Mouse (Mus musculus): Measurements from ENCODE around the gene Ino80e.
A peak's percentile ranks its signal among the peaks of the same experiment; 100 is the strongest.
"Not testable (repeated sequence)": the region's sequence is repeated elsewhere in the genome, so short reads cannot be mapped to it uniquely, and the experiment has no call there.

Gene Ino80e

DNA sequence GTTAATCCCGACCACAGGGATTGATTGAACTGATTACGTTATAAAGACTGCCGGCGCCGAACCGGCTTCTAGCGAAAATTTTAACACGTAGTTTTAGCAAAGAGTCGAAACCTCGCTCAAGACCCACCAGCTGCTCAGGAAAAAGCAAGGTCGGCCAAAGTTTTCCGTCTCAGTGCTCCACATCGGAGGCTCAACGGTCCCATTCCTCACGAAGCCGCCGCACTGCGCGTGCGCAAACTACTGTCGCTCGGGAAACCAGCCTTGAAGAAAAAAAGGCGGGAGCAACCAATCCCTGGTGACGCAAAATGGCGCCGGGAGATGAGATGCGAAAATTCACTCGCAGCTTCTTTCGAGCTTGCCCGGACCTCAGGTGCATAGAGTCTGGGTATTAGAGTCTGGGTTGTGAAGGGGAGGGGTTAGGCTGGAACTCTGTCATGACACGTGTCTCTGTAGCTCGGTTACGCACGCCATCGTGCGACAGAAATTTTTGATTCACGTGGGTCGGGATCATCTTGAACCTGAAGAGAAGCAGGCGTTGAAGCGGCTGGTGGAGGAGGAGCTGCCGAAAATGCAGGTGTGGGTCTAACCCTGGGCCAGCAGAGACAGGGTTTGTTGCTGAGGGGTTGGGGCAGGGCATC, at the start of gene Ino80e:
Gene Ino80e, minus strand, starts transcription at position 231 of the 638 bp plus-strand sequence.
- peak; percentile 99 for DNase-seq (ENCODE audit: low spot score)

DNA sequence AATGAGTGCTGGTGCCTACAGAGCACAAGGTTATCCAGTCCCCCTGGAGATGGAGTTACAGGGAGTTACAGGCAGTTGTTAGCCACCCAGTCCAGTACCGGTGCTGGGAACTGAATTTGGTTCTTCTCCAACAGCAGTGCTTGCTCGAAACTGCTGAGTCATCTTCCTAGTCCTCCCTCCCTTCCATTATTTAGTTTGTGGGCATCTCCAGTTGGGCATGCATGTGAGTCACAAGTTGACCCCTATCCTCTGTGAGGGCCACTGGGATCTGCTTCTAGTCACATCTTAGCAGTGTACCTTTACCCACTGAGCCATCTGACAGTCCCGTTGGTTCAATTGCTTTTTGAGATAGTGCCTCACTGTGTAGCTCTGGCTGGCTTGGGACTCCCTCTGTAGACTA, 43.4 kb upstream of the Ino80e start:
- no peak for DNase-seq (ENCODE audit: low spot score)

DNA sequence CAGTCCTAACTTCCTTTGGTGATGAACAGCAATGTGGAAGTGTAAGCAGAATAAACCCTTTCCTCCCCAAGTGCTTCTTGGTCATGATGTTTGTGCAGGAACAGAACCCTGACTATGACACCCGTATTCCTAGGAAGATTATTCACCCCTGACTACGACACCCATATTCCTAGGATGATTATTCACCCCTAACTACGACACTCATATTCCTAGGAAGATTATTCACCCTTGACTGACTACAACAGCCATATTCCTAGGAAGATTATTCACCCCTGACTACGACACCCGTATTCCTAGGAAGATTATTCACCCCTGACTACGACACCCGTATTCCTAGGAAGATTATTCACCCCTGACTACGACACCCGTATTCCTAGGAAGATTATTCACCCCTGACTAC, 37.6 kb upstream of the Ino80e start:
- not testable (repeated sequence) for DNase-seq (ENCODE audit: low spot score)

DNA sequence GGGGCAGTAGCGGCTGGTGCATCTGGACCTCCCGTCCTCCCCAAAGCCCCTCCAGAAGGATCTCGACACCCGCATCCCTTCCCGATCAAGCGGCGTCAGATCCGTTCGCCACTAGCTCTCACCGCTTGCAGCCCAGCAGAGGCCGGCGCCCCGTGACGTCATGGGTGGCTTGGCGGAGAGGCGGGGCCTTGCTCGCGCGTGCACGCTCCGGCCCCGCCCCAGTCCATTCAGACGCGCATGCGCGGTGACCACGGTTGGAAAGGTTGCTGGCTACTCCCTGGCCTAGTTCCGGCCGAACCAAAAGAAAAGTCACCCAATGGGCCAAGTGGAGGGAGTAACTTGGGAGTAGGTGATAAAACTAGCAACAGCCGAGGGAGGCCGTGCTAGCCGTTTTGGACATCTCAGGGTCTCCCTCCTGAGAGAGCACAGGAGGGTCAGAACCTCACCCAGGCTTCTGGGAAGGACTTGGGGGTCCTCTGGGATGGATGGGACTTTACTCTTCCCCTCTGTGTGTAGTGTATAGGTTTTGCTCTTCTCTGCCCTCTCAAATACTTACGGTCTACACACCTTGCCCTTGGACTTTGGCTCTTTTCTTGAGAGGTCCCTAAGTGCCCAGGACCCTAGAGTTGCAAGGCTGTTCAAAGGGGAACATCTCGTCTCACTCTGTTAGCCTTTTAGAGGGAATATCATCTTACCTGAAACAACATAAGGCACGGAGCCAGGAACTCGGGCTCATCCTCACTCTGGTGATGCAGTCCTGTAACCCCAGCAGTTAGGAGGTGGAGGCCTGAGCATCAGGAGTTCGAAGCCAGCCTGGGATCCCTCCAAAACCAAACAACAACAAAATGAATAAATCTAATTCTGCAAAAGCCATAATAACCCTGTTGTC, 36.2 kb upstream of the Ino80e start:
- DNase-seq (ENCODE audit: low spot score), result peak; percentile 96

DNA sequence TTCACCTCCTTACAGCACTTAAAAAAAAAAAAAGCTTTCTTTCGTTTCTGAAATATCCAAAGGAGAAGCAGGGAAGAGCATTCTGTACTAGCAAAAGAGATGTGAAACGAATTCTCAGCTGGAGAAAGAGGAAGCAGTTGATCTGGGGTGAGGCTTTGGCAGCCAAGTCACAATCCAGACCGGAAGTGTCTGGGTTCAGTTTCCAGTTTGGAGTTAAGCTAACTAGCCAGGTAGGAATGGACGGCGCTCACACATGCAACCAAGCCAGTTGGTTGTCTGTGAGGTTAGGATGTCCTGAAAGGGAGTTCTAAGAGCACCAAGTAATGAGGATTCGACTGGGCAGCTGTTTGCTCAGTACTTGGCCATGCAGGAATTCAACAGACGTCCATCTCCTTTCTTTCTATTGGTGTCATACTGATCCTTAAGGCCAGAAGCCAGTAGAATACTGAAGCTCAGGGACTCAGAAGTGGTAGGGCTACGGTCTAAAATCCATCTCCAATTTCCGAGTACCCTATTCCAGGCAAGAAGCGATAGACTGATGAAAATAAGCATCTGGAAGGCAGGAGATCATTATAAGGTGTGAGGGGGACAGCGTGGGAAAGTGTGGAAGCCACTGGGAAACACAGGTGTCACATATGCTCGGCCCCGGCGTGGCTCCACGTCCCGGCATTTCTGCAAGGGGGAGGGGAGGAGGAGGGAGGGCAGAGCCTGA, 35.4 kb upstream of the Ino80e start:
- no peak for DNase-seq (ENCODE audit: low spot score)

DNA sequence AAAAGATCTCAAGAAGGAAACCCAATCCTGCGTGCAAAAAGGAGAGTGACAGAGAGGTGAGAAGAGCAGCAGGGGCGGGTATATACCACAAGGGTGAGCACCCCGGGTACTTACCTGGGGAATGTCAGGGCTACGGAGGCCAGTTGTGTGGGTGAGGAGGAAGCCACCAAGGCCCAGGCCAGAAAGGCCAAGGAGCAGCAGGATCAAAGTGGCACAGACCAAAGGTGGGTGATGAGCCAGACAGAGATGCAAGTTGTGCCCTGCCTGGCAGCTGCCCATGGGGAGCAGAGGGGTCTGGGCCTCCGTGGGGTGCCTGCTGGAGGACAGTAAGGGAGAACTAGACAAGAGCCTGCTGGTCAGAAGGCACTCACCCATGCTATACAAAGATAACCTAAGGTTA, 34.7 kb upstream of the Ino80e start:
- no peak for DNase-seq (ENCODE audit: low spot score)

DNA sequence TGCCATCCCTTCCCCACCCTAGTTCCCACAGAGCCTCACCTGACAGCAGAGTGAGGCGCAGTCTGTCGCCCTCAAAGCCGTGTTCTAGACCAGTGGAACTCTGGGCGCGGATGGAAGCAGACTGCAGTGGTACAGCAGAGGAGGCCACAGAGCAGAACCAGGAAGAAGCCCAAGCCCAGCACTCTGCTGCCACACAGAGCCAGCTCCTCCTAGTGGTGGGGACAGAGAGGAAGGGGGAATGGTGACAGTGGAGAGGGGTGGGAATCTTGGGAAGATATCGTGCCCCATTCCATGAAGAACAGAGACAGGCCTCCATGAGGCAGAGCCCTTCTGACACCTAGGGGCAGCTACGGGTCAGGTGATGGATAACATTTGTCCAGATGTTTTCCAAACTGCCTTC, 26.7 kb upstream of the Ino80e start:
- DNase-seq (ENCODE audit: low spot score), result peak; percentile 35

DNA sequence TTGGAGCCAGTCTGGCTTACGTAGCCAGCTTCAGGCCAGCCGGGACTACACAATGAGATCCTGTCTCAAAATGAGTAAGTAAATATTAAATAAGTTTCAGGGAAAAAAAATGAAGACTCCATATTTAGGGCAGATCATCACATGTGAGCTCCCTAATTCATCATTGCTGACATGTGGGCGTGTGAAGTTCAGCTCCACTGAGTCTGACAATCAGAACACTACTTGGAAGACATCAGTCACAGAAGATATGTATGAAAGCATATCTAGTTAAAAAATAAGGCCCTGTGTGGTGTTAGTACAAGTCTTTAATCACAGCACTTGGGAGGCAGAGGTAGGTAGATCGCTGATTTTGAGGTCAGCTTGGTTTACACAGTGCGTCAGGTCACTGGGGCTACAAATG, 25.1 kb upstream of the Ino80e start:
- DNase-seq (ENCODE audit: low spot score), result no peak

DNA sequence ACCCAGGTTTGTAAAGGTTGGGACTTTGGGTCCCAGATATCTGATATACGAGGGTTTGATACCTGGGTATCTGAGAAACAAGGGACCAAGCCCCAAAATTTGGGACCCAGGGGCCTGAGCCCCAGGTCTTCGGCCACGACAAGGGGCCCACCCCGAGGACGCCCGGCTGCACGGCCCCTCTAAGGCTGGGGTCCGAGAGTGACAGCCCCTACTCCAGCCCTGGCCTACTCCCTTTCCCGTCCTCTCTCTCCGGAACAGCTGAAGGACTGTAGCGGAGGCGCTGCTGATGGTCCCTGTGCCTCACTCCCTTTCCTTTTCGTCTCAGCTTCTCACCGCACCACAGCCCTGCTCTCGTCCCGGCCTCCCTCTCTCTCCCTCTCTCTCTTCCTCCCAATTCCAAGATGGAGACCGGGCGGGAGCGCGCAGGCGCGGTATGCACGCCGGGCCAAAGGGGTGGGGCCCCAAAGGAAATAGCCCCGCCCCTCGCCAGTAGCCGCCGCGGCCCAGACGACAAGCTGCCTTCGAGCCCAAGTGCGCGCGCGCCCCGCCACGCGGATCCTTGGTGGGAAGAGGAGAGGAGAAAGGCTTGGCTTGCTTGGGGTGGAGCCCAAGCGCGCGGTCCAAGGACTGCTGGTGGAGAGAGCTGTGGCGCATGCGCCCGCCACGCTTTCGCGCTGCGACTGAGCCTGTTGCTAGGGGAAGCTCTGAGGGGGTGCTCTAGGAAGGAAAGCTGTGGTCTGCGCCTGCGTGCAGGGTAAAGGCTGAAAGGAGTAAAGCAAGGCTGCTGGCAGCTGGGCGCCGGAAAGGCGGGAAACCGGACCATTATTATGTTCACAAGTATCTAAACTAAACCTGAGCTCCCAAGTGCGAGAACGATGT, 22.3 kb upstream of the Ino80e start, which contains the start of gene Taok2:
Gene Taok2, minus strand, starts transcription at position 418 of the 879 bp plus-strand sequence.
- DNase-seq (ENCODE audit: low spot score), result peak; percentile 98

DNA sequence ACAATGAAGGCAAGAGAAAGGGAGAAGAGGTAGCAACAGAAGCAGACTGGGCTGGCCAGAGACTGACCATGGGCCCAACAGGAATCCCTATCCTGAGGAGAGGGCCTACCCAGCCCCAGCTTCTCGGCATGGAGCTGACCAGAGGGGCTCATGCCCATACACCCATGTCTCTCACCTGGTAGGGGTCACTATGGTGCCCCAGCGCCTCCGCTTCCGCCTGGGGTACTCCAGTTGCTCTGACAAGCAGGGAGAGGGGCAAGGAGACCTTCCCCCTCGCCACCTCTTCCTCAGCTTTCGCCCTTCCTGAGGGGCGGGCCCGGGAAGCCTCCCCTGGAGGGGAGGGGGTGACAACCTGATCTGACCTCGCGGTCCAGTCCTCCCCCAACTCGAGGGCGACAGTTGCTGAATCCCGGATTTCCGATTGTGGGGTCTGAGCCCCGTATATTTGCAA, 21.6 kb upstream of the Ino80e start:
- DNase-seq (ENCODE audit: low spot score), result peak; percentile 45

DNA sequence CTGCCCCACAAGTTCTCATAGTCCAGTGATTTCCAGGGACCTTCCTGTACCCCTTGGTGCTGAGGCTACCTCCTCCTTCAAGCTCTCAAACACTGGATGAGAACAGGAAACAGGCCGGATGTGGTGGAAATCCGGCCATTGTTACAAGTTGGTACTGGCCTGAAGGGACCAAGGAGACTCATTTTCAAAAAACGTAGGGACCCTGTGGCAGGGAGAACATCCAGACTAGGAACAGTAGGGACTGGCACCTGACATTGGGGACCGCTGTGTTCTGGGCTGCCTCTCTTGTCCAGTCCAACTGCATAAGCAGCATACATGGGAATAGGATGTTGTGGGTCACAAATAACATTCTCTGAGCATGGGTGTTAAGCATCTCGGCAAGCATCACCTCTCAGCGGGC, 18.9 kb upstream of the Ino80e start:
- DNase-seq (ENCODE audit: low spot score), result peak; percentile 30

DNA sequence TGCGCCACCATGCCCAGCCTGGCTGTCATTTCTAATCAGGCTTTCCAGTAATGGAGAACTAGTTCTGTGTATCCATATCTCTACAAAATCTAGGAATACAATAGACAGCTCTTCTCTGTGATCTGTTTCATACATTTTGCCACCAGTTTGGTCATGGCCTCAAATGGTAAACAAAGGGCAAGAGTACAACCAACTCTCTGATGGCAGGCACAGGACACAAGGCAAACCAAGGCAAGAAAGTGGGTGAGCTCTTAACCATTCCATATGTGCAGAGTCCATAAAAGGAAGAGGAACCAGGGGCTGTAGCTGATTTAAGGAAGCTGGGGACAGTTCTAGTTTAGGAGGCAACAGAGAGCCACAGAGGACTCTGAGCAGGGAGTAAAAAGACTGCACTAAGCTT, 15.1 kb upstream of the Ino80e start:
- DNase-seq (ENCODE audit: low spot score), result no peak

DNA sequence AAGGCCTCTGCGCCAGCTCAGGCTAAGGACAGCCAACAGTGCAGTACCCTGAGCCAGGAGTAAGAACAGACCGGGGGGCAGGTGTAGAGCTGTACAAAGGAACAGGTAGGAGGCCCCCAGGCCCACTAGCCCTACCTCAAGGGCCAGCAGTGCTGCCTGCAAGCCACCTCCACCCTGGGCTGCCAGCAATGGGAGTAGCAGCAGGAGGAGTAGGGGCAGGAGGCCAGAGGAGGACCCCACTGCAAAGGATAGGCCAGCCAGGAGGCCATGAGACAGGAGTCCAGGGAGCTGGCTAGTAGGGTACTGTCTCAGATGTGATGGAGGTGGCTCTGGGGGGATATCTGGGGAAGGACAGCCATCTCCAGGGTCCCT, 8.3 kb upstream of the Ino80e start:
- no peak for DNase-seq (ENCODE audit: low spot score)

DNA sequence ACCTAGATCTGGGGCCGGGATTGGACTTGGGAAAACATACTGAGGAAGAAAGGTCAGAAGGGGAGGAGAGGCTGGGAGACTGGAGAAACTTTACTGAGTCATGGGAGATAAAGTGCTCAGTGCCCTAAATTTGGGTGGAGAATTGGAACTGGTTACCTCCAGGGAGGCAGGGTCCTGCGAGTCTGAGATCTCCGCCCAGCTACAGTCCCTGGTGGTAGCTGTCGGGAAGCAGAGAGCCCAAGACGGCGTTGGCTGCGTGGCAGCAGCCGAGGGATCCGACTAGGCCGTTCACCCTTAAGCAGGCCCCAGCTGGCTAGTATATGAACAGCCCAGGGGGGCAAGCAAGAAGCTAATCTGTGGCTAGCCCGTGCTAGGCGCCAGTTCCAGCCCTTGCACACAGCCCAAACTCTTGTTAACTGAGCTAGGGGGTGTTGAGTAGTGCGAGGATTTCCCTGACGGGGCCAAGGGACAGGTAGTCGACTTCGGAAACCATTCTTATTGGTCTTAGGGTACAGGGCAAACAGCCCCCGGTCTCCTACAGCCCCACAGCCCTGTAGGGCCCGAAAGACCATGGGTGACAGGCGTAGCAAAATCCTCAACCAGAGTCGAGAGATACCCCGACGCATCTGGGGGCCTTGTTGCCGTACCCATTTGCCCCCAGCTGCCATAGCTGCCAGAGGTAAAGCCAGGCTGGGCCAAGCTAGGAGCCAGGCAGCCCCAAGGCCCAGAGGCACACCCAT, 7.8 kb upstream of the Ino80e start:
- DNase-seq (ENCODE audit: low spot score), result no peak

DNA sequence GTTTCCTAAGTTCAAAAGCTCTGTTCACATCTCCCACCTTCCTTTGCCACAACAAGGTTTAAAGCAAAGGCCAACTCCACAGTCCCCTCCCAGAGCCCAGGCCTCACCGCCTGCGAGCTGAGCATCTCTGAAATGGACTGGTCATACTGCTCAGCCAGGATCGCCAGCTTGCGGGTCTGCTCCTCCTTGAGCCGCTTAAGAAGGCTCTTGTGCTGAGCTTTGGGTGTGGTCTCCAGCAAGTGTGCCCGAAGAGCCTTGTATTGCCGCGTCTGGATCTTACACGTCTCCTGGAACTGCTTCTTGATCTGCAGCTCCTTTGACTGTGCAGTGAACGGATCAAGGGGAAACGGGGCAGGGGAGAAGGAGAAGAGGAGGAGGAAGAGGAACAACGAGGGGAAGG, 5.8 kb upstream of the Ino80e start:
- no peak for DNase-seq (ENCODE audit: low spot score)

DNA sequence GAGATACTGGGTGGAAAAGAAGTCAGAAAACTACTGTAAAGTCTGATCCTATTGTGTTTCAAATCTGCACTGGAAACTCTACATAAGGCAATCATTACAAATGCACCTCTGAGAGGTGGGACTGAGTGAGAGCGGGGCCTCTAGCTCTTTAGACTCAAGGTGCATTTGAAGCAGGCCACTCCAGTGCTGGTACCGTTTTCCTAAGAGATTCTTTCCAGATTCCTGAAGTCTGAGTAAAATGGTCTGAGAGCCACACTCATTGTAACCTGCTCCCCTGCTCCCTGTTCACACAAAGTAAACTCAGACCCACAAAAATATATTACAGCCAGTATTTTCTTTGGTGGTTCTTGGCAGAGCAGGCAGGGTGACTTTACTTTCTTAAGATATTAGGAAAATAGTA, 5.4 kb upstream of the Ino80e start:
- DNase-seq (ENCODE audit: low spot score), result no peak

DNA sequence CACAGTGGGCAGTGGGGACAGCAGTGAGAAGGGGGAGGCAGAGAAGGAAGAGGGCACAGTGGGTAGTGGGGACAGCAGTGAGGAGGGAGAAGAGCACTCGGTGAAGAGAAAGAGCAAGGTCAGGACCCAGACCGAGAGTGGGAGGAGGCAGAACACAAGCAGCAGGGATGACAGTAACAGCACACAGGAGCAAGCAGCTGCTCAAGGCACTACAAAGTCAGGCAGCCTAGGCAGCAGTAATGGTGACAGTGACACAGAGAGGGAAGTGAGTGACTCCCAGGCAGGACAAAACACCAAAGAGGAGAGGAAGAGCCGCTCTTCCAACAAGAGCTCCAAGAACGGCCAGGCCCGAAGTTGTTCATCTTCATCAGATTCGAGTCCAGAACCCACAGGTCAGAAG, 1.6 kb upstream of the Ino80e start:
- DNase-seq (ENCODE audit: low spot score), result no peak

DNA sequence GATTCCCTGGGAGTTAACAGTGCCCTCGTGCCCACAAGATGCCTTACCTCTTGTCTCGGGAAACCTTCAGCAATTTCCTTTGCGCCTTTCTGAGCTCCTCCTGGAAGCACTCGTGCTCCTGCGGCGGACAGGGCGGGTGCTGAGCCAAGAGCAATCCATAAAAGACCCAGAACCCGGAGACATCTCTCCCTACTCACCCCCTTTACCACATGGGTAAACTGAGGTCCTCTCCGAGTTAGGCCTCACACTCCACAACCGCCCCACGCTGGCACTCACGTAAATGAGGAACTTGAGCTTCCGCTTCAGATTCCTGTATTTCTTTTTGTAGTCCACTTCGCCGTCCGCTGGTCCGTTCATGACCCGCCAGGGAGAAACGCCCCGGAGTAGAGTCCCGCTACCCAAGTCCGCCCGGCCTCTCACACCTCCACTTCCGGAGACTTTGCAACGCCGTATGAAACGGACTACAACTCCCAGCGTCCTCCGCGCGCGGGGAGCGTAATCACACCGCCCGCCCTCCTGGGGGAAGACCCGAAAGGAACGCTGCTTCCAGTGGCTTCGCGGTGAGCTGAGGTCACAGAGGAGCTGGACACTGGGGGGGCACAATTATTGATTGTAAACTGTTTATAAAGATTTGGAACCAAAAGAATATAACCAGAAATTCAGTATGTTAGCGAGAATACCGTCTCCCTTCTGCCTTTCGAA, 597 bp downstream of the Ino80e start, which contains the start of gene Hirip3:
Gene Hirip3, plus strand, starts transcription at position 544 of the 702 bp plus-strand sequence.
- DNase-seq (ENCODE audit: low spot score), result peak; percentile 99

DNA sequence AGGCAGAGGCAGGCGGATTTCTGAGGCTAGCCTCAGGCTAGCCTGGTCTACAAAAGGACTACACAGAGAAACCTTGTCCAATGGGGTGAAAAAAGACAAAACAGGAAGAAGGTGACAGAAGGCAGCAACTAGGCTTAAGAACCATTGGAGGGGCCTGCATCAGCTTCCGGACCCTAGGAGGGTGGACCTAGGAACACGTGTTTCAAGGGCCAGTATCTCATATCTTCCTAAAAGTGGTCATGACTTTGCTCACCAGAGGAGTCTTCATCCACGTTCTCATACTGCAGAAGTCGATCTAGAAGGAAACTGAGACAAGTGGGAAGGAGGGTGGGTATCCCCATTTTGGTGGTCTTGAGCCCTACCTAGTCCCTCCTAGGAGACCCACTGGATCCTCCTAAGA, 1.2 kb downstream of the Ino80e start:
- no peak for DNase-seq (ENCODE audit: low spot score)

DNA sequence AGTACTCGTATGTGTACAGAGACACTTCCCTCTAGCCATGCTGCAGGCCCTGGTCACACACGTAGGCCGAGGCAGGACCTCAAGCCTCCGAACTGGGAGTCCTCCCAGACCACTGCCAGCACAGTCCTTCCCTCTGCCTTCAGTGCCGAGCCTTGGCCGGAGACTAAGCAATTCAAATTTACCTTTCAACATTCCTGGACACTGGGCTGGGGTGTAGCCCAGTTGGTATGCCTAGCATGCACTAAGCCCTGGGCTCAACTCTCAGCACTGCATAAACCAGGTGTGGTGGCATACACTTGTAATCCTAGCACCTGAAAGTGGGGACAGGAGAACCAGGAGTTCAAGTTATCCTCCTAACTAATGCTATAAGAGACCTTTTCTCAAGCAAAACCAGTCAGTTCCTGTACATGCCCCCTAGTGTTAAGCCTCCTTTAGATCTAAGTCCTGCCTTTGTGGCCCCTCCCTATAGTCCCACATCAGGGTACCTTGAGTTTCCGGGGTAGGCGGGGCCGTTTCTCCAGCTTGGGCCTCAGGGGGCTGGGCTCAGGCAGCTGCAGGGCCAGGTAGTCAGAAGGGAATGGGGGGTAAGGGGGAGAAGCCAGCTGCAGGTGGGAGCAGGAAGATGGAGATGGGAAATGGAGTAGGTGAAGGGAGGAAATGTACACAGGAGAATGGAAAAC, 5.3 kb downstream of the Ino80e start:
- no peak for DNase-seq (ENCODE audit: low spot score)
